Mouse (Mus musculus): Measurements from ENCODE around the gene Sorbs1.

DNA sequence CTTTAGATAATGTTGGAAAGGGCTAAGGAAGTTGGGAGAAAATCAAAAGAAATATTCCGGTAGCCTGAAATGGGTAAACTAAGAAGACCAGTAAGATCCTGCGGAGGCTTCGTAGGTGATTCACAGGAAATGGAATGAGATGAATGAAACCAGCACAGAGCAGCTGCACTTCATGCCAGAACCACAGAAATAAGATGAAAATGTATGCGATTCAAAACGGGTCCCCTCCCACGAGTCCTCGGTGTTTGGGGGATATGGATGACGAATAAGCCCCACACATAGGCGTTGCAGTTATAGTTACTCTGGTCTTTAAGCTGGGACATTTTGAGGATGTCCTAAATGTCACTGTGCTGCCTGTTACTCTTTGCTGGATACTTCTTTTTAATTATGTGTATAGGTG lies 67.1 kb downstream of the Sorbs1 start:
- no peak for TF ChIP-seq CTCF (conservative IDR thresholded peaks at IDR 0.05; ENCODE audit: low read length)
- TF ChIP-seq POU5F1 (IDR thresholded peaks at IDR 0.05; ENCODE audit: borderline replicate concordance, low read length), result no peak
- TF ChIP-seq NANOG (IDR thresholded peaks at IDR 0.05; ENCODE audit: borderline replicate concordance, low read length), result no peak

Data from E14TG2a.4 (cell line).